Mouse (Mus musculus) heart, adult 2 months (tissue): ENCODE data around the gene B3gnt8. TPM values are rescaled to one million over a fixed set of nuclear protein-coding genes. Genes with fewer than 3 reads are reported as not detected.

ENCODE experiments used
- DNase-seq, 2 experiments: peaks; one replicate each; pipeline ENCODE4 v3.0.0; 2021
- H3K27ac ChIP-seq: fragments of 200-600 bp; 2 replicates; pipeline ENCODE4 v1.8.1; 2022
- H3K27me3 ChIP-seq: fragments of 200-500 bp; 2 replicates; pipeline ENCODE4 v1.6.1; 2012; ENCODE audit warnings: mild to moderate bottlenecking, low read length, inconsistent platforms, mixed read lengths; ENCODE audit not compliant: control insufficient read depth, insufficient read depth
- H3K36me3 ChIP-seq: fragments of 200-500 bp; 2 replicates; pipeline ENCODE4 v1.6.1; 2012; ENCODE audit warnings: low read length, inconsistent platforms; ENCODE audit not compliant: control insufficient read depth, insufficient read depth
- H3K4me1 ChIP-seq: fragments of 200-500 bp; 2 replicates; pipeline ENCODE4 v1.6.1; 2011; ENCODE audit warnings: low read length; ENCODE audit not compliant: control insufficient read depth, insufficient read depth
- H3K4me3 ChIP-seq: fragments of 200-600 bp; 2 replicates; pipeline ENCODE4 v1.8.1; 2022
- H3K79me2 ChIP-seq: fragments of 200-500 bp; replicated peaks from 2 replicates; pipeline ENCODE4 v1.6.1; 2012; ENCODE audit warnings: mild to moderate bottlenecking, inconsistent platforms, low read length, moderate library complexity, mixed read lengths; ENCODE audit not compliant: control insufficient read depth, insufficient read depth
- H3K9ac ChIP-seq: fragments of 200-500 bp; 2 replicates; pipeline ENCODE4 v1.6.1; 2012; ENCODE audit warnings: low read depth, mild to moderate bottlenecking, control low read depth, inconsistent platforms, low read length, mixed read lengths
- CTCF ChIP-seq: fragments of 200-600 bp; IDR thresholded peaks from 2 replicates; pipeline ENCODE4 v1.8.1; 2022; ENCODE audit warnings: antibody characterized with exemption, mild to moderate bottlenecking, moderate library complexity
- EP300 ChIP-seq: fragments of 200-500 bp; IDR thresholded peaks from 2 replicates; pipeline ENCODE4 v1.6.1; 2011; ENCODE audit warnings: low read depth, low read length, control low read depth; ENCODE audit not compliant: insufficient read depth
- POLR2A ChIP-seq: fragments of 200-500 bp; IDR thresholded peaks from 2 replicates; pipeline ENCODE4 v1.6.1; 2011; ENCODE audit warnings: mild to moderate bottlenecking, low read depth, low read length, control low read depth; ENCODE audit not compliant: insufficient read depth
- WGBS: fragments of 180-500 bp; shearing (Covaris S2); methylation state at CpG from one replicate; pipeline ENCODE4 v1.1.7; 2018; 5-methylcytosine and 5-hydroxymethylcytosine counted together
- intact Hi-C: fragments of 180-260 bp; cut with DNase I; formaldehyde crosslinking; loops from one replicate; pipeline ENCODE4 v1.15.1; 2025
- polyA plus RNA-seq: library from polyadenylated mRNA; depleted of rRNA; stranded (reverse); fragments of >200 nt; gene quantifications from 2 replicates; pipeline ENCODE4 v1.2.3, GENCODE M21; 2012
- total RNA-seq, 2 experiments: library from RNA; stranded (reverse); gene quantifications; 2 replicates each; pipeline ENCODE4 v1.2.3; 2021

Gene B3gnt8
- total and polyA plus RNA-seq, 3 experiments, result 2.3 to 6.4 (median 3.8) TPM

DNA sequence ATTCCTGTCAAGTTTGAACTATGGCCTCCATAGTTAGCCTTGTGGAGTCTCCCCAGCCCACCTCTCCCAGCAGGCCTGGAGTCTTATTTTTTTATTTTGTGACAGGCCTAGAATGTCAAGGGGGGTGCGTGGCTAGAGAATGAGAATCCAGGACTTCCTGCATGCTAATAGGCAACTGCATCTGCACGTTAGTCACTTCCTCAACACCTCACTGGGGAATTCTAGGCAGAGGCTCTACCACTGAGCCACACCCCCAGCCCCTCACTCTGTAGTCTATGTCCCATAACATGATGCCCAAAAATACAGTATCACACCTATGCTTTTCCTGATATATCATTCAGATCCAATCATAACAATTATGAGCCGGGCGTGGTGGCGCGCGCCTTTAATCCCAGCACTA lies 50.6 kb downstream of the B3gnt8 start:
- no peak for DNase-seq
- Histone ChIP-seq H3K27ac (no peak overlapping the region), H3K4me3 (no peak overlapping the region), H3K79me2 (no peaks in the 10 kb centered on the region), H3K27me3 (no peaks in the 10 kb centered on the region; the same call in 1 of the 2 replicates), H3K9ac (no peak overlapping the region), H3K36me3 (no peaks in the 10 kb centered on the region), H3K4me1 (peaks cover 4% of the 10 kb centered on the region; the same call in 1 of the 2 replicates)
- intact Hi-C loops, result loop anchor here (2.0 kb wide), 1 partner anchor 16 kb away; no protein-coding TSS in a partner anchor
- TF ChIP-seq EP300, result no peak
- no peak for TF ChIP-seq CTCF
- WGBS, result 82% methylated on average over 7 of the region's 7 CpGs

- Histone ChIP-seq H3K27me3 (no peaks in the 10 kb centered on the region), H3K4me3 (peak overlapping the region; percentile 88), H3K4me1 (peaks cover 2% of the 10 kb centered on the region; the same call in 1 of the 2 replicates), H3K27ac (peak overlapping the region; percentile 96), H3K36me3 (no peaks in the 10 kb centered on the region), H3K79me2 (no peaks in the 10 kb centered on the region), H3K9ac (no peak overlapping the region)
- intact Hi-C loops, result no loop called here
- TF ChIP-seq CTCF, result peak; percentile 51
- no peak for TF ChIP-seq EP300
- 8% methylated on average over 6 of the region's 6 CpGs for WGBS
- peak in 1 of 2 experiments; percentile 27 for DNase-seq
These were observed 53.5 kb downstream of the B3gnt8 start for GRCm38 (mm10) chr7:25679971-25680370.

DNA sequence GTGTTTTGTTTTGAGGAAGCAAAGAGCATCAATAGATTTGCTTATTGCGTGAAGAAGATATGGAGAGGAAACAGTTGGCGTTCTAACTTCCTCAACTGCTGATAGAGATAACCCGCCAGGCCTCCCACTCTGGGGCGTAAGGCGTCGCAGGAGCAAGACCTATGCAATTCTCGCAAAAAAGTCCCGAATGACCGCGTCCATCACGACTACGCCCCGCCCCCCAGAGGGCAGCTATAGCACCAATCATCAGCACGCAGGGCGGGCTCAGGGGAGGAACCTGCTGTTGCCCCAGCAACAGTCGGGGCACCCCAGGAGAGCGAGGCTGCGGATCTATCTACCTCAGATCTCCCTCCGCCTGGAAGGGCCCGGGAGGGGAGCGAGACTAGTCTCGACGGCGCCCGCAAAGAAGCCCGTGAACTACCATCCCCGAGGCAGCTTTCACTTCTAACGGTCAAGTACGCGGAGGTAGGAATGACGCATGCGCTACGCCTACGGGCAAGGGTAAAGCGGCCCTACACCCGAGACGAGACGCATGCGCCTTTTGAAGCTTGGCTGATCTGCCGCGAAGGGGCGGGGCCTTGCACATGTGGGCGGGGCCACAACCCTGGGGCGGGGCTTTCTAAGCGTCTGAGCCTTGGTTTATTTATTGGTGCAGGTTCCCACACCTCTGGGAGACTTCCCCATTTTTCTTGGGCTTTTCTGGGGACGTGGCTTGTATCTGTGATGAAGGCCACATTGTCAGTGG lies 54.2 kb downstream of the B3gnt8 start, which contains the start of gene B9d2:
Gene B9d2 (plus strand): TSS at position 267 of the 745 bp plus-strand sequence.
- H3K27ac ChIP-seq, result peak within 1 kb of the TSS; percentile 96
- H3K4me1 ChIP-seq, result peaks cover 2% of the 10 kb centered on the region; the same call in 1 of the 2 replicates
- DNase-seq, result peak; percentile 97
- no peaks in the 10 kb centered on the region for H3K27me3 ChIP-seq
- intact Hi-C loops, result no loop called here
- 0 out of 2 replicates have a peak, but pooled peaks have one; percentile 49 for TF ChIP-seq EP300
- no peak for TF ChIP-seq CTCF
- peak; percentile 71 for TF ChIP-seq POLR2A
- H3K4me3 ChIP-seq, result peak within 1 kb of the TSS; percentile 88
- H3K79me2 ChIP-seq, result no peaks in the 10 kb centered on the region
- H3K9ac ChIP-seq, result peak within 1 kb of the TSS; percentile 84
- WGBS, result under 1% methylated on average over 46 of the region's 46 CpGs
- H3K36me3 ChIP-seq, result no peaks in the 10 kb centered on the region

DNA sequence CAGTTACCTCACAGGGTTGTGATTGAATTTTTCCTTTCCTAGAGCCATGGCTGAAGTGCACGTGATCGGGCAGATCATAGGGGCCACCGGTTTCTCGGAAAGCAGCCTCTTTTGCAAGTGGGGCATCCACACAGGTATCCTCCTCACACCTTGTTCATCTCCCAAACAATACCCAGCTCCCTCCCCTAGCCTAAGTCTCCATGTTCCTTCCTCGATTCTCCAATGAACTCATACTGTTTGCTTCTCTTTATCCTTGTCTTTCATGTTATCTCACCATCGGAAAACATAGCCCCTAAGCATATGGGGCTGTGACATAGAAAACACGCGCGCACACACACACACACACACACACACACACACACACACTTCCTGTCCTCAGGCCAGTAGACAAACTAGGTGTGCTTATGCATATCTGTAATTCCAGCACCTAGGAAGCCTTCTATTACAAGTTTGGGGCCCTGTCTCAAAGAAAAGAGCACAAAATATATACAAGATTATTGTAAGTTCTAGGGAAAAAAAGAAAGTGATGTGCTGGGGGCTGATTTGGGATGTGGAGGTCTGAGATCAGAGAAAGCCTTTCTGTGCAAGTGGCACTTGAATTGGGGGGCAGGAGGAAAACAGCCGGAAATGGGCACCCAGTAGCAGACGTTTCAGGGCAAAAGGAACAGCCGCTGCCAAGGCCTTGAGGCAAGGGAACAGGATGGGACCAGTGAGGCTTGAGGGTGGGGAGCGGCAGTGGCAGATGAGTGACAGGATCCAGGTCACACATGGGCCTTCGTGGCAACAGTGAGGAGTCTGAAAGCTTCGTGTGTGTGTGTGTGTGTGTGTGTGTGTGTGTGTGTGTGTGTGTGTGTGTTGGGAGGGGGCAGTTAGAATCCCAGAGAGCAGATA lies 55.1 kb downstream of the B3gnt8 start:
- no peak overlapping the region for H3K9ac ChIP-seq
- H3K4me3 ChIP-seq, result no peak overlapping the region; the same call in 1 of the 2 replicates
- H3K4me1 ChIP-seq, result peaks cover 2% of the 10 kb centered on the region; the same call in 1 of the 2 replicates
- intact Hi-C loops, result no loop called here
- no peaks in the 10 kb centered on the region for H3K36me3 ChIP-seq
- H3K27ac ChIP-seq, result peak overlapping the region; percentile 96
- no peaks in the 10 kb centered on the region for H3K27me3 ChIP-seq
- no peak for TF ChIP-seq CTCF
- 50% methylated on average over 15 of the region's 15 CpGs for WGBS
- no peaks in the 10 kb centered on the region for H3K79me2 ChIP-seq
- no peak for DNase-seq

DNA sequence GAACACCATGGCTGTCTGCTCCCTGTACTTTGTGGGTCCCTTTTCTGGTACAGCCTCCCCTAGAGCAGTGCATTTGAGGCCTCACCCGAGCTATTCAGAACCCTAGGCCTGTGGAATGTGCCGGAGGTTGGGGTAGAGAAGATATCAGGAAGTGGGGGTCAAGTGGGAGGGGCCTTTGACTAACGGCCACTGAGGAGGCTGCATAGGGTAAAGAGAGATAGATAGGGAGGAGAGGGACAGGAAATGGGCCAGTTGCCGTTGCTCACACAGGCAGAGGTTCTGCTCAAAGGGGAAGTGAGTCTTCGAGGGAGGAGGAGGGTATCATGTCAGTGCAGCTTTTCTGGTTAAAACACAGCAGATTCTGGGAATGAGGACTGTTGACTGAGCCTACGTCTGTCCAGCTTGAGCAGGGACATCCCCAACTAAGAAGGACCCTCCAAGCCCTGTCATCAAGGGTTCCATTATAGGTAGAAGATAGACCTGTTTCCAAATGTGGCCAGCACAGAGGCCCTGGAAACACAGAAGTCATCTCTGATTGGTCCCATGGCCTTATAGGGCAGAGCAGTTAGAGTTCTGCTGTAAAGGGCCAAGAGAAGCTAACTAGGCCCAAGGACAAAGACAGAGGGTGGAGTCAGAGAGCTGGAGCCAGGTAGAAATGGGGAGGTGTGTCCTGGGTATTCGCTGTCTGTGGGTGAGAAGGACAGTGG lies 57.2 kb downstream of the B3gnt8 start:
- H3K4me3 ChIP-seq, result no peak overlapping the region
- TF ChIP-seq POLR2A, result 0 out of 2 replicates have a peak, but pooled peaks have one; percentile 24
- no peak for TF ChIP-seq CTCF
- peak in 1 of 2 experiments; percentile 54 for DNase-seq
- H3K4me1 ChIP-seq, result peaks cover 2% of the 10 kb centered on the region; the same call in 1 of the 2 replicates
- 49% methylated on average over 7 of the region's 7 CpGs for WGBS
- H3K27me3 ChIP-seq, result no peaks in the 10 kb centered on the region
- H3K9ac ChIP-seq, result no peak overlapping the region
- intact Hi-C loops, result no loop called here
- no peak overlapping the region for H3K27ac ChIP-seq
- no peaks in the 10 kb centered on the region for H3K36me3 ChIP-seq
- no peaks in the 10 kb centered on the region for H3K79me2 ChIP-seq
